Mouse (Mus musculus) urinary bladder, postnatal 25 days (tissue): ENCODE measurements around the gene Zmat1.
"Not testable (repeated sequence)": the region's sequence is repeated elsewhere in the genome, so short reads cannot be mapped to it uniquely, and the experiment has no call there.

Experiments
- DNase-seq: peaks from one replicate; pipeline ENCODE4 v3.0.0; 2022; ENCODE audit warnings: low spot score

The Zmat1 gene

GRCm38 (mm10) chrX:135008720-135009470 lies at the start of gene Zmat1:
Gene Zmat1 (minus strand): TSS chrX:135009209.
- peak; percentile 70 for DNase-seq

- not testable (repeated sequence) for DNase-seq
Observed at GRCm38 (mm10) chrX:135053939-135054338, 44.9 kb upstream of the Zmat1 start.

GRCm38 (mm10) chrX:135035962-135036375 lies 27.0 kb upstream of the Zmat1 start:
- no peak for DNase-seq

GRCm38 (mm10) chrX:135025135-135025534 lies 16.1 kb upstream of the Zmat1 start:
- DNase-seq: no peak

- no peak for DNase-seq
Observed at GRCm38 (mm10) chrX:135011381-135011780, 2.4 kb upstream of the Zmat1 start.

- no peak for DNase-seq
Observed at GRCm38 (mm10) chrX:135009471-135009815, 434 bp upstream of the Zmat1 start.

GRCm38 (mm10) chrX:135008021-135008420 lies 988 bp downstream of the Zmat1 start:
- DNase-seq: no peak

GRCm38 (mm10) chrX:134964546-134964945 lies 44.5 kb downstream of the Zmat1 start, which contains the start of gene Nxf2:
Gene Nxf2 (minus strand): TSS chrX:134964754.
- no peak for DNase-seq

GRCm38 (mm10) chrX:134963305-134964094 lies 45.5 kb downstream of the Zmat1 start:
- peak; percentile 15 for DNase-seq

GRCm38 (mm10) chrX:134930361-134930760 lies 78.6 kb downstream of the Zmat1 start:
- DNase-seq: peak; percentile 12

- no peak for DNase-seq
Observed at GRCm38 (mm10) chrX:134929927-134930326, 79.1 kb downstream of the Zmat1 start.

- peak; percentile 18 for DNase-seq
Observed at GRCm38 (mm10) chrX:134925058-134925457, 84.0 kb downstream of the Zmat1 start.

GRCm38 (mm10) chrX:134923675-134924424 lies 85.2 kb downstream of the Zmat1 start:
- DNase-seq: no peak
